Mouse (Mus musculus): ENCODE measurements at regions not wholly inside any gene's neighbourhood (a gene's known extent, or its start where the extent isn't known, plus 50 kb on each side); places are given as distances from the start of the nearest gene placed in this dataset.

DNA sequence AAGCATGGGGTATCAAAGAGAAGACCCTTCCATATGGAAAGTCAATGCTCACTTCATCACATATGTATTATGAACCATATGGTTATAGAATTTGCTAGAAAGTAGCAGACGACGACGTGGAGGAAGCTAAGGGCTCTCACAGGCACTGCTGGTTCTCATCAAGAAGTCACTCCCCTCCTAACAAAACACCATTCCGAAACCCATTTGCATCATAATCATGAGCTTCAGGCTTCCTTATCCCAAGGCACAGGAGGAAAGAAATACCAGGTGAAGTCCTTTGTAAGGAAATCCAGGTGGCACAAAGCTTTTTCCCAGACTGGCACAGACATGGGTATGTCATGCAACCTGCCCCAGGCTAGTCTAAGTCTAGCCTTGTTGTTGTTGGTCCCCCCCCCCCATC lies 513.1 kb downstream of the Kctd12 start:
- DNase-seq (ENCODE audit: low read depth, low spot score): no peak

DNA sequence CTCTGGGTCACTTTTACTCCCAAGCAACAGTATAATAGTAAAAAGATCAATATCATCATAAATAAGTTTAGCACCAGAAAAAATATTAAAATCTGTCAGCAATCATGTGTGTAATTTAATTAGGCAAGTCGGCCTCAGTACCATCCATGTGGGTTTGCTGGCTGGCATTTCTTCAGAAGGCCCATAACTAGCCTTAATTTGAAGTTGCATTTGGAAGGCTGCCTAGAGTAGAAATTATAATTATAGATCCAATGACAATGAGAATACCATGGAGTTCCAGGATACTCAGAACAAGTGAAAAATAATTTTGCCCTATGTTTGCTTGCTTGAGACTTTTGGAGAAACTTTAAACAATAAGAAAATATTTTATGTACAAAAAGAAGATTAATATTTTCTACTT lies 521.4 kb downstream of the Kctd12 start:
- no peak for DNase-seq (ENCODE audit: low read depth, low spot score)

DNA sequence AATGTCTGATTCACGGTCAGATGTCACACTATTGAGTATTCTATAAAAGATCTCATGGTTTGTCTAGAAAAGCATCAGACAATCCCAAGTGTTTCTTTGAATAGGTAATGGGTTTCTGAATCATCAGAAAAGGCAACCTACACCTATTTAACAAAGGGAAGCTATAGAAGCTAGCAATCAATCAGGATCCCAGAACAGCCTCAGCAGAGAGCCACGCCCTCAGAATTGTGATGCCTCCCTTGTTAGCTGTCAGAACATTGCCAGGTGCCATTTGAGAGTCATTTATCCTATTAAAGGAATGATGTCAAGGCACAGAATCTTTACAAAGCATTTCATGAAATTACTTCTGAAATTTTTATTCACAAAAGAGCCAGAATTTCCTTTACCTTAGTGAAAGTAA lies 542.7 kb downstream of the Kctd12 start:
- DNase-seq (ENCODE audit: low read depth, low spot score): no peak

DNA sequence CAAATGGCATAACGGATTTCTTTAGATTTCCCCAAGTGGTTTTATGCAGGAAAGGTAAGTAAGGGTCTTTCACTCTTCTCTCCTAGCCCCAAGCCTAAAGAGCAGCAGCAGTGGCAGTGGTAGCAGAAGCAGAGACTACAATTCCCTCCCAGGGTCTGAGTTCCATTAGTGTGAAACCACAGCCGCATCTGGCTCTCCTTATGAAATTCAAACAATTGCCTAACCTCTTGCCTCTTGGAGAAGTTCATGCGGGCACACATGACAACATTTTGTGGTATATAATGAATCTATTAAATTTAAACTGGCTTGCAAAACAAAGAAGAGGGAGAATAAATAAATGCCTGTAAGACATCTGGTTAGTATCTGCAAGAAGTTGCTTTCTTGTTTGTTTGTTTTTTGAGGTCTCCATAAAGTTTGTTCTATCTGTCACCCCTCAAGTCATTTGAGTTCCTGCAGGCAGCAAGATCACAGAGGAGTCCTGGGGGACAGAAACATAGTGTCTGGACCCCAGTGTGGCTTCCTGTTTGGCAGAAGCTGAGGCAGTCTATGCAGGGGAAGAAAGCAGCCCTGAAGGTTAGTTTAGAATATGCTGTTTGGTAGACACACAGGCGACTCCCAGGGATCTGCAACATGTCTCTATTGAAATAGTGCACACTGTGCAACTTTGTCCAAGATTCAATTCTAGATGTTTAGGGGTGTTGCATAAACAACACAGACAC lies 578.9 kb downstream of the Kctd12 start:
- DNase-seq (ENCODE audit: low read depth, low spot score): no peak

DNA sequence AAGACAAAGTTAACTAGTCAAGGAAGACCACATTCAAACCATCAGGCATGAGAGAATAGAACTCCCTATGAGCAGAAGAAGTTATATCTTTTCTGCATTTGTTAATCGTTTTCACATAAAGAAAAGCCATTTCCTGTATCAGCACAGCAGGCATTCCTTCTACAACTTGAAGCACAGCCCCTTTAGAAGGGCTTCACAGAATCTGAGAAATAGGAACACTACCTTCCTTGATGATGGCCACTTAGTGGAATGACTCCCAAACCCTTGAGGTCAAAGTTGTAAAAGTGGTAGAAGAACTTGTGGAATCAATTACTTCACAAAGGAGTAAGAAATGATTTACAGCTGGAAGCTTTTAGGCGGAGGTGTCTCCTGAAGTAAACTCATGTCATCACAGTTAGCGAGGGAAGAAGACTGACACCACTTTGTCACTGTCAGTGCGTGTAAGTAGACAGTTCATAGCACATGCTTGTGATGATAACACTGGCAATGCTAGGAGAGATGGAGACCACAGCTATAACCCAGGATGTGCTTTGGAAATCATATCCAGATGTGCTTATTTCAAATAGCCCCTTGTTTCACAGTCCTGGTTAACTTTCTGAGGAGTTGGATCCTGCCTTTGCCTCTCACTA lies 580.3 kb downstream of the Kctd12 start:
- no peak for DNase-seq (ENCODE audit: low read depth, low spot score)

DNA sequence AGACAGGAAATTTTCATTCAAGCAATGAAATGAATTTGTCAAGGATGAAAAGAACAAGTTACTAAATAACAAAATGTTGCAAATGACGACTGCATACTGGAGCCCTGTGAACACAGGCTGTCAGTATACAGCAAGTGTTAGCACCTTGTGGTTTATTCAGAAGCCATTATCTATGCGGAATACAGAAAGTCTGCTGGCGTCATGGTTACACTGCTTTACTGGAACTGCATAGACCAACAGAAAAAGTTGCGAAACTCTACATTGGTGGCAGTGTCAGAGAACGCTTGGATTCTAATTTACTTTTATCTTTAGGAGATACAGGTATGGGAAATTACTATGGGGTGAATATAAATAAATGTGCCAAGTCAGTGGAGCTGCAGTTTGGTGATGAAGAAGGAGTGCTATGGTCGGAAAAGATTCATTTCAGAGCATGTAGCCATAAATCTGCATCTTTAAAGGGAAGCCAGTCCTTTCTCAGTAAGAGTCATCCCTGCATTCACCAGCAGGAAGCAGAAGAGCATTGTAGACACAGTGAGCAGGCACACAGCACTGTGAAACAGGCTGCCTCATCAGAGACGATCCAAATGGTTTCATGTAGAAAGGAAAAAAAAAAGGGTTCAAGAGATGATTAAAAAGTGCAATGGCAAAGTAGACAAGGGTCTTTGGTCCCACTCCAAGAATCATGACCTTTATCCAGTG lies 586.3 kb downstream of the Kctd12 start:
- no peak for DNase-seq (ENCODE audit: low read depth, low spot score)

DNA sequence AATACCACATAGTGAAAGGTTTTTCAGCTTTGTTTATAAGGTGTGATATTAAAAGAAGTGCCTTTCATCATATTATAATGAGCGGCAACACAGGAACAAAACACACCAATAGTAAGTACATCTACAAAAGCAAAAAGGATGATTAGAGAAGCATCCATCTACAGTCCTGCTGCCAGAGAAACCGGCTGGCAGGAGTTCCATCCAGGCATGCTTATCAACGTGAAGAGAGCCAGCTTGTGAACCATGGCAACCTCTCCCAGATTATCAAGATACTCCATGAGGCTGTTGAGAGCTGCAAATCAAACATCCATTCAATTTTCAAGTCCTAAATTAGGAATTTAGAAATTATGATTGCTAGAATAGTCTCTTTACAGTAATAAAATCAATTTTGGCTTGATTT lies 590.1 kb downstream of the Kctd12 start:
- no peak for DNase-seq (ENCODE audit: low read depth, low spot score)

DNA sequence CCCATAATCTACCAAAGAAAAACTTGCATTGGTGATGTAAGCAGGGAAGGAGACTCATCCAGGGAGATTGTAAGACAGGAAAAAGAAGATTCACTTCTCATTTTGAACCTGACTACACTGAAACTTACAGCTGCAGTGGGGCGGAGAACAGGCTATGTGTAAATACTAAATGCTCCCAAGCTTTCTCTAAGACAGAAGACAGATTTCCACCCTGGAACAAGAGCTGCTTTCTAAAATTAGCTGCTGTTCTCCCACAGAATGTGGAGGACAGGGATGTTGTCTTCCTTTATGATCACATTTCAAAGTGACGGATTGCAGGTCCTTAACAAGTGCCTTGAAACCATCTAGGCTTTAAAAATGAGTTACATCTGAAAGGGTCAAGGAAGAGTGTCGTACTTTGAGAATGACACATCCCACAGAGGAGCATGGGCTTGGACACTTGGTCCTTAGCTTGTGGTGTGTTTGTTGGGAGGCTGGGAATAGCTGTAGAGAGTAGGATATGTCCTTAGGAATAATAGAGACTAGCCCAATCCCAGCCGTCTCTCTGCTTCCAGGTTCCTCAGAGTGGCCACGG lies 609.4 kb downstream of the Kctd12 start:
- no peak for DNase-seq (ENCODE audit: low read depth, low spot score)

DNA sequence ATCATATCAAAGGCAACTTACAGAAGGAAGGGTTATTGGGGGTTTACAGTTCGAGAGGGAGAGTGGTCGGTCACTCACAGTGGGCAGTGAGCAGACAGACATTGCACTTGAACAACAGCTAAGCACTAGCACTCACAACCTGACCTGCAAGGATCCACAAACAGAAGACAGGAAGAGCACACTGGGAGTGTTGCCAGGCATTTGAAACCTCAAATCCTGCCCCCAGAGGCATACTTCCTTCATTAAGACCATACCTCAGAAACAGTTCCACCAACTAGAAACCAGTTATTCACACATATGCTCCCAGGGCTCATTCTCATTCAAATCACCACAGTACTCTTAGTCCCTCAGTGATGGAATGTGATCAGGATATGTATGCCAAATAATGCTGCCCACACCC lies 620.8 kb downstream of the Kctd12 start:
- DNase-seq (ENCODE audit: low read depth, low spot score): no peak

DNA sequence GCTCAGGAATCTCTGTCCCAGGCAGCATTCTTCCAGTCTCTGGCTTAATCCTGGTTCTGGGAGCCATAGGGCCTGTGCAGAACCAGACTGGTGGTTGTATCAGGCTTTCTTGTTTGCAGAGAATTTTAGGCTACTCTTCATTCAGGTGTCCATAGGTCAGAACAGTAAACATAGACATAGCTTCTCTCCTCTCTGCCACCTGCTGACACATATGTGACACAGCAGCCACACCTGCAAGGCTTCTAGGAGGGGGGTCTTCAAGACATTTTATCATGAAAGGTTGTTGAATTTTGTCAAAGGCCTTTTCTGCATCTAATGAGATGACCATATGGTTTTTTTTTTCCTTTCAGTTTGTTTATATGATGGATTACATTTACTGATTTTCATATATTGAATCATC lies 599.7 kb downstream of the Lmo7 start:
- DNase-seq (ENCODE audit: low read depth, low spot score): no peak

DNA sequence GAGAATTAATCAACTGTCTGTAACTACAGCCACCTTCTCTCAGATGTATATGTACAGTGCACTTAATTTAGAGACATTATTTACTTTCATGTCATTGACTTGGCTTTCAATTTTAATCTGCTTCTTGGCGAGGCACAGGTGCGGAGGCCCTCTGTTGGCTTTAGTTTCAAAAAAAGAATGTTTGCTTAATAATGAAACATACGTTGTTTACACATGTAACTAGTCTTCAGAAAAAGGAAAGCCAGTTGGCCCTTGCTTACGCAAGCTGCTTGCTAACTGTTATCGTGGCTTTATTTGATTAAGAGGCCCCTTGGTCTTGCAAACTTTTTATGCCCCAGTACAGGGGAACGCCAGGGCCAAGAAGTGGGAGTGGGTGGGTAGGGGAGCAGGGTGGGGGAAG lies 576.6 kb downstream of the Lmo7 start:
- DNase-seq (ENCODE audit: low read depth, low spot score): no peak

DNA sequence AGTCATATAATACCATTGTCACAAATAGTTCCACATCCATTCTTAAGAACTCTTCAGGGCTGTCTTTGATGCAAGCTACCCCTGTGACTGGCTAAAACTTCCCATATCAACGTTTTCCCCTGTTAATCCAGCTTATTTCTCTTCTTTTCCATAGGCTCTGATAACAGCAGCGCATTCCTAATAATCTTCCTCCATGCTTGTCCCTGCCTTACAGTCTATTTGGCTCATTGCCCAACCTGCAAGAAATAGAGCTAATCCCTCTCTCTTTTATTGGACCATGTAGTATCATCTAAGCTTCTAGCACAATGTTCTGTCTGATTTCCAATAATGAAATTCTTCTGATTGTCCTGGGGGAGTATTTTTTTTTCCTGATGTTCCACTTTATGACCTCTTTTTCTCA lies 573.1 kb downstream of the Lmo7 start:
- no peak for DNase-seq (ENCODE audit: low read depth, low spot score)

DNA sequence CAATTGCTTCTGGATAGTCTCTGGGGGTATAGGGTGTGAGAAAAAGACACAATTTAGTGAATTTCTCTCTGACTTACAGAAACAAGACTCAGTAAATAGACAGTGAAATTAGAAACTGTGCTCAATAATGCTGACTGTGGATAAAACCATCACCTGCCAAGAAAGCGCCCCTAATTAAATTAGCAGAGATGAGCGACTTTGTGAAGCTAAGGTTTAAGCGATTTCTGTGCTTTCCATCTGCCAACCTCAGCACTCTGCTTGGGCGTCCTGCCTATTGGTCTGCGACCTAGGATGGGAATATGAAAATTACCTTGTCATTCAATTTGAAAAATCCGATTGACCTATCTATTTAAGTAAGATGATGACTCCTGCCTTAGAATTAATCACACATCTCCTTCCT lies 570.5 kb downstream of the Lmo7 start:
- DNase-seq (ENCODE audit: low read depth, low spot score): no peak

DNA sequence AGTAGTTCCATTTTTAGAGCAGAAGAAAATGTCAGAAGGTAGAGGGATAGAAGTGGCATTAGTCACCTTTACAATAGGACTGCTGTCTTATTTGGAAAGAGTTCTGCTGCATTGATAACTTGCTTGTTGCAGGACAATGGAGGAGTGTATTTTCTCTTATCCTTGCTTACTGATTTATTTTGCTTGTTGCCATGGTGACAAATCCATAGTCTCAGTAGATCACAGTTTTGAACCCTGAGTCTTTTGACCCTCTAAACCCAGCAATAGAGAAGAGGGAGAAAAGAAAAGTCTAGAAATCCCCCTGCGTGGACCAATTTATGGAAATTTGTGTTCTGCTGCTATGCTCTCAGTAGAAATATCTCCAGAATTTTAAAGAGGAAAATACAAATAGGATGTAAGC lies 561.6 kb downstream of the Lmo7 start:
- DNase-seq (ENCODE audit: low read depth, low spot score): no peak

DNA sequence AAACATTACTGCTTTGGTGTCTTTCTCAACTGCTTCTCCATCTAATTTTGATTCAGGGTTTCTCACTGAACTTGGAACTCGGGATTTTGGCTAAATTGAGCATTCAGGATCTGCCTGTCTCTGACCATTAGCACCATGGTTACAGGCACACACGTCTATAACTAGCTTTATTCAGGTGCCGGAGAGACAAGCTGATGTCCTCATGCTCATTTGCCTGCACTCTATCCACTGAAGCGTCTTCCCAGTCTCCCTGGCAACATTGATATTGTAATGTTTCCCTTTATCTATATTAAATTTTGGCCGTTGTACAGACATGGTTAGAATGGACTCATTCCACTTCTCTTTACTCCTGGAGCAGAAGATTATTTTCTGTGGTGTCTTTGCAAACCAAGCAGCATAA lies 520.3 kb downstream of the Lmo7 start:
- DNase-seq (ENCODE audit: low read depth, low spot score): no peak

DNA sequence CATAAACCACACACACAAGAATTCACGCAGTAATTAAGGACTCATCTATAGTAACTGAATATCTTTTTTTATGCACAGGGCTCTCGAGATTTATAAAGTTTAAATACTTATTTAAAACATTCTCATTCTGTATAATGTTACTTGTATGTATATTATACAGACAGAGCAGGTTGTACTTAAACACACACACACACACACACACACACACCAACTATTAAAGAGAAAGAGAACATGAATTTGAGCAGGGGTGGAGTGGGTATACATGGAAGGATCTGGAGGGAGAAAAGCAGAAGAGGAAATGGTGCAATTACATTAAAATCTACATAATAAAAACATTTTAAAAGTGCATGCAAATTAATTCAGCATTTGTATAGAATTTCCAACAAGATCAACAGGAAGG lies 518.8 kb downstream of the Lmo7 start:
- no peak for DNase-seq (ENCODE audit: low read depth, low spot score)

DNA sequence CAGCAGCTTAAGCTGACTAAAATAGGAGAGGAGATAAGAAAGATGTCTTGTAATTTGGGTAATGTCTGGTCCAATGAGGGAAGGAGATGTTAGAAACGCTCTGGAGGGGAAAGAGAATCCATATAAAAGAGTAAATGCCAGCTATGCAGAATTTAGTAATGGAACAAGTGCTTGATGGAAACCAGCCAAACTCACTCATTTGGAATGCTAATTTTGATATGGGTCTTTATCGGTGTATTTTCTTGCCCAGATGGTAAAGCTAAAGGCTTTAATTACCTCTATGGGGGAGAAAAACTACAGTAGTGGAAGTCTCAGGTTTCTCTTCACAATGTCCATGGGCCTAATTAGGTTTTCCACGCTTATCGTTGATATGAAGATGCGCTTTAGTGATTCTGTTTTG lies 518.3 kb downstream of the Lmo7 start:
- DNase-seq (ENCODE audit: low read depth, low spot score): no peak

DNA sequence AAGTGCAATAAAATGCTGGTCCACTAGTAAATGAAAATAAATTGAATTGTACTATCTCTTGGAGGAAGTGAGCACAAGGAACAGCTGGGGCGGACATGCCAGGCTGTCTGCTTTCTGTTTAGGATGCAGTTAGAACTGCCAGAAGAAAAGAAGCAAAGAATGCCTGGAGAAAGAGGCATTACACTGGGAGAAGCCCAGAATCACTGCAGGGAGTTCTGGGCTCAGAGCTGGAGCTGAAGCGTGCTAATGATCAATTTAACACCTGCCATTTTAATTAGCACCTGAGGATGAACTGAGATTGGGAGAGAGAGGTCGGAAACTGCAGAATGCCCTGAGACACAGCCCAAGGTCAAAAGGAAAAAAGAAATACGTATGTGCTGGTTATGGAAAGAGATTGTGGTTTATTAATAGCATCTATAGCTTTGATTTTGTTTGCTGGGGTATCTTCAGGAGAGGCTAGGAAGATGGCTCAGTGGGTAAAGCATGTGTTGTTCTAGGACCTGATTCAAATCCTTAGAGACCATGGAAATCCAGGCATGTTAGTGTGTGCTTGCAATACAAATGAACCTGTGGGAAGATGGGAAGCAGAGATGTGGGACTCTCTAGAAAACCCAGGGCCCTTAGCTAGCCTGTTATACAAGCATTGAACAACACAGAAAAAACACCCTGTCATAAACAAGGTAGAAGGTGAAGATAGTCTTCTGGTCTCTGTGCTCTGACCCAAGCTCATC lies 514.2 kb downstream of the Lmo7 start:
- DNase-seq (ENCODE audit: low read depth, low spot score): no peak

DNA sequence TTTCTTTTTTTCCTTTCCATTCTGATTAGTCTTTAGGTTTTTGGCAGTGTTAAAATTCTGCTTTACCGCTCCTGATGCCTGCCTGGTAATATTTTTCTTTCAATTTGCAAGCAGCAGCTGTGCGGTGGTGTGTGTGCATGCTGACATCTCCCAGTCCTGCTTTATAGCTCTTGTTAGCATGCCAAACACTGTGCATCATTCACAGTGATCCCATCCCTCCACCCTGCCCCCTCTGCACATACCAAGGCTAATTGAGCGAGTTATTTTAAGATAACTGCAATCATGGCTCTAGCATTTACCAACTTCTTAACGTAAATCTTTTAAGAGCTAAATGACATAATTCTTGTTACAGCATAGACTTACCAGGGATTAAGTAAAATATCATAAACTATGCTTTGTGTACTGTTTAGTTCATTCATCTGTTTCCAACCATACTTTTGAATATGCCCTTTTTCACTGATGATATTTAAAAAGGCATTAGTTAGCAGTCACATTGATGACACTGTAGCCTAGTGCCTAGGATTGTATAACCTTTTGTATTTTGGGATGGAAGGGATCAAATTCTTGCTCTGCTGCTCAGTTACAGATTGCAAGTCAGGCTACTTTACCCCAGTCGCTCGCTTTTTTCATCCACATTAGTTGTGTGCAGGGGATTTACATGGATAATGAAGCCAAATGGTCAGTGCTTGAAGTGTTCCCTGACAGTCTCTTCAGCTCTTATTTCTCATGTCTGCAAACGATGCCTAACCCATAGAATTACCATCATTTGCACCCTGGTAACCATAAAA lies 487.0 kb downstream of the Lmo7 start:
- no peak for DNase-seq (ENCODE audit: low read depth, low spot score)

DNA sequence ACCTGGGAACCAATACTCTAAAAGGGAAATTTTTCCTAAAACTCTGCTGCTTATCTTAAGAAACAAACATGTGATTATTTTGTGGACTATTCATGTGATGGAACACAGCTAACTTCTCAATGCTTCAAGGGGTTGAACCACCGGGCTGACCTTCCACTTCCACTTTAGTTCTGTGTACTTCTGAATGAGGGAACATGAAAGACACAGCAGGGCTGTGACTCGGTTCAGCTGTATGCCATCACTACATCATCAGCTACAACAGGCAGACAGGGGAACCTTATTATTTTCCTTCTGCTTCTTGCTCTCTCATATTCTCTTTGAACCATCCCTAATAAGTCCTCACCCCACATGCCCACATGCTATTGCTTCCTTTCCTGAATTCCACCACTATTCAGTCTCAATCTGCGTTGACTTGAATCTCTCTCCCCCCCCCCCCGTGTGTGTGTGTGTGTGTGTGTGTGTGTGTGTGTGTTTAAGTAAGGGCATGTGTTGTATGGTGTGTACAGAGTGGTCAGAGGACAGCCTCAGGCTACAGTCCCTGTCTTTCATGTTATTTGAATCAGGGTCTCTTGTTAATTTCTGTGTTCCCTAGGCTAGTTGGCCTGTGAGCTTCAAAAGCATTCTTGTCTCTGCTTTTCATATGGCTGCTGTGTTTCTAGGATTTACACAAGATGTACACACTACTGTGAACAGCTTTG lies 485.7 kb downstream of the Lmo7 start:
- DNase-seq (ENCODE audit: low read depth, low spot score): no peak

DNA sequence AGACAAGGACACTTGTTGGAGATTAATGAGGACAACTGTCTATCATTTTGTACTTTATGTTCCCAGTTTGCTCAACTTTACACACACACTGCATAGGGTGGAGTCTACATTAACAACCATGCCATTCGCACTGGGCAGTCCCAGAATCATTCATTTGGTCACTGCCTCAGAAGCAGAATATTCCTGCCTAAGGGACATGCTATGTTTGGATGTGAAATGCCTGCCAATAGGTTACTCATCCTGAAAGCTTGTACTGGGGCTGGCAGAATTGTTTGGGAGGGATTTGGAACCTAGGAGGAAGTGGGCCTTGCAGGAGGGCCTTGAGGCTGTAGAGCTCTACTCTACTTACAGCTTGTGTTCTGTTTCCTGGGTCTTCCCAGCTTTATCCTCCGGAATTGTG lies 482.3 kb downstream of the Lmo7 start:
- DNase-seq (ENCODE audit: low read depth, low spot score): no peak

Measured in retina, postnatal 7 days (tissue).